Mouse (Mus musculus): ENCODE measurements around the gene Mfsd7a. TPM values are rescaled to one million over a fixed set of nuclear protein-coding genes. Genes with fewer than 3 reads are reported as not detected.

Gene Mfsd7a
- 3.4 TPM for polyA plus RNA-seq (2015; fragmentation: Illumina TruSeq; extraction: RNeasy Lipid Tissue Mini Kit (QIAGEN cat#74804); ENCODE audit: insufficient read depth, low replicate concordance)

GRCm38 (mm10) chr5:108448785-108449668, at the start of gene Mfsd7a:
TSS of gene Mfsd7a (minus strand) at chr5:108448891.

GRCm38 (mm10) chr5:108461082-108462065, 12.7 kb upstream of the Mfsd7a start, which contains the start of gene Pcgf3:
TSS of gene Pcgf3 (plus strand) at chr5:108461232.

GRCm38 (mm10) chr5:108433804-108434587, 14.7 kb downstream of the Mfsd7a start, which contains the start of gene Atp5k:
TSS of gene Atp5k (minus strand) at chr5:108434448.

Other genes starting within 250 kb of the Mfsd7a start
- gene Dr1, start 180.0 kb downstream of the Mfsd7a start, polyA plus RNA-seq (2015; fragmentation: Illumina TruSeq; extraction: RNeasy Lipid Tissue Mini Kit (QIAGEN cat#74804); ENCODE audit: insufficient read depth, low replicate concordance), result 65.8 TPM
- gene Pigg, start 136.3 kb downstream of the Mfsd7a start, polyA plus RNA-seq (2015; fragmentation: Illumina TruSeq; extraction: RNeasy Lipid Tissue Mini Kit (QIAGEN cat#74804); ENCODE audit: insufficient read depth, low replicate concordance), result 6.3 TPM
- not detected for gene Gm42517, start 81.0 kb downstream of the Mfsd7a start, polyA plus RNA-seq (2015; fragmentation: Illumina TruSeq; extraction: RNeasy Lipid Tissue Mini Kit (QIAGEN cat#74804); ENCODE audit: insufficient read depth, low replicate concordance)
- gene Pde6b, start 60.5 kb downstream of the Mfsd7a start, polyA plus RNA-seq (2015; fragmentation: Illumina TruSeq; extraction: RNeasy Lipid Tissue Mini Kit (QIAGEN cat#74804); ENCODE audit: insufficient read depth, low replicate concordance), result not detected
- 237 TPM for gene Atp5k, start 14.4 kb downstream of the Mfsd7a start, polyA plus RNA-seq (2015; fragmentation: Illumina TruSeq; extraction: RNeasy Lipid Tissue Mini Kit (QIAGEN cat#74804); ENCODE audit: insufficient read depth, low replicate concordance)
- gene Pcgf3, start 12.3 kb upstream of the Mfsd7a start, polyA plus RNA-seq (2015; fragmentation: Illumina TruSeq; extraction: RNeasy Lipid Tissue Mini Kit (QIAGEN cat#74804); ENCODE audit: insufficient read depth, low replicate concordance), result 15.6 TPM
- not detected for gene Cplx1, start 101.1 kb upstream of the Mfsd7a start, polyA plus RNA-seq (2015; fragmentation: Illumina TruSeq; extraction: RNeasy Lipid Tissue Mini Kit (QIAGEN cat#74804); ENCODE audit: insufficient read depth, low replicate concordance)
- gene Gak, start 180.9 kb upstream of the Mfsd7a start, polyA plus RNA-seq (2015; fragmentation: Illumina TruSeq; extraction: RNeasy Lipid Tissue Mini Kit (QIAGEN cat#74804); ENCODE audit: insufficient read depth, low replicate concordance), result 91.9 TPM
- gene Tmem175, start 180.9 kb upstream of the Mfsd7a start, polyA plus RNA-seq (2015; fragmentation: Illumina TruSeq; extraction: RNeasy Lipid Tissue Mini Kit (QIAGEN cat#74804); ENCODE audit: insufficient read depth, low replicate concordance), result 30.0 TPM
- 22.7 TPM for gene Idua, start 211.4 kb upstream of the Mfsd7a start, polyA plus RNA-seq (2015; fragmentation: Illumina TruSeq; extraction: RNeasy Lipid Tissue Mini Kit (QIAGEN cat#74804); ENCODE audit: insufficient read depth, low replicate concordance)
- 22.0 TPM for gene Dgkq, start 220.8 kb upstream of the Mfsd7a start, polyA plus RNA-seq (2015; fragmentation: Illumina TruSeq; extraction: RNeasy Lipid Tissue Mini Kit (QIAGEN cat#74804); ENCODE audit: insufficient read depth, low replicate concordance)
- 0.07 TPM for gene Slc26a1, start 226.7 kb upstream of the Mfsd7a start, polyA plus RNA-seq (2015; fragmentation: Illumina TruSeq; extraction: RNeasy Lipid Tissue Mini Kit (QIAGEN cat#74804); ENCODE audit: insufficient read depth, low replicate concordance)
- 2.4 TPM for gene Fgfrl1, start 243.5 kb upstream of the Mfsd7a start, polyA plus RNA-seq (2015; fragmentation: Illumina TruSeq; extraction: RNeasy Lipid Tissue Mini Kit (QIAGEN cat#74804); ENCODE audit: insufficient read depth, low replicate concordance)